Mouse (Mus musculus) liver, embryonic 11.5 days (tissue): ENCODE measurements at regions not wholly inside any gene's neighbourhood (a gene's known extent, or its start where the extent isn't known, plus 50 kb on each side); places are given as distances from the start of the nearest gene placed in this dataset.

Experiments used
- ATAC-seq: fragments of 200-750 bp; cut with Nextera tagmentation; replicated peaks from 2 replicates; pipeline ENCODE4 v1.8.0; 2017; ENCODE audit warnings: moderate number of reproducible peaks, mild to moderate bottlenecking, moderate TSS enrichment, moderate library complexity; ENCODE audit not compliant: low FRiP score
- DNase-seq: peaks from one replicate; pipeline ENCODE4 v3.0.0-alpha.2; 2017; ENCODE audit warnings: low spot score
- H3K27ac ChIP-seq: fragments of 300-500 bp; sonication (generic); 2 replicates; pipeline ENCODE4 v1.5.1; 2014; ENCODE audit warnings: mild to moderate bottlenecking, low read depth, low read length, control low read depth
- H3K27me3 ChIP-seq: fragments of 300-500 bp; sonication (generic); replicated peaks from 2 replicates; pipeline ENCODE4 v1.6.1; 2014; ENCODE audit warnings: low read length, mixed read lengths; ENCODE audit not compliant: control insufficient read depth, insufficient read depth
- H3K36me3 ChIP-seq: fragments of 300-500 bp; sonication (generic); 2 replicates; pipeline ENCODE4 v1.6.1; 2014; ENCODE audit warnings: mild to moderate bottlenecking, low read length, moderate library complexity, mixed read lengths; ENCODE audit not compliant: control insufficient read depth, insufficient read depth
- H3K4me1 ChIP-seq: fragments of 300-500 bp; sonication (generic); replicated peaks from 2 replicates; pipeline ENCODE4 v1.6.1; 2014; ENCODE audit warnings: low read length, mixed read lengths; ENCODE audit not compliant: control insufficient read depth, insufficient read depth
- H3K4me2 ChIP-seq: fragments of 300-500 bp; sonication (generic); 2 replicates; pipeline ENCODE4 v1.6.1; 2014; ENCODE audit warnings: mild to moderate bottlenecking, control low read depth, moderate library complexity
- H3K4me3 ChIP-seq: fragments of 300-500 bp; sonication (generic); 2 replicates; pipeline ENCODE4 v1.5.1; 2014; ENCODE audit warnings: low read depth, low read length, control low read depth
- H3K9ac ChIP-seq: fragments of 300-500 bp; sonication (generic); 2 replicates; pipeline ENCODE4 v1.6.1; 2014; ENCODE audit warnings: low read depth, low read length, control low read depth
- H3K9me3 ChIP-seq: fragments of 300-500 bp; sonication (generic); 2 replicates; pipeline ENCODE4 v1.6.1; 2016; ENCODE audit warnings: low read length, inconsistent platforms, mixed read lengths; ENCODE audit not compliant: control insufficient read depth
- WGBS: fragments of 180-500 bp; shearing (Covaris S2); extraction: QIAGEN DNeasy Blood & Tissue Kit; methylation state at CpG from one replicate; pipeline ENCODE4 v1.1.7; 2014; 5-methylcytosine and 5-hydroxymethylcytosine counted together

GRCm38 (mm10) chr4:106205200-106205599, 110.8 kb upstream of the Usp24 start:
- Histone ChIP-seq H3K4me3 (no peak overlapping the region), H3K36me3 (no peaks in the 10 kb centered on the region), H3K27me3 (no peaks in the 10 kb centered on the region), H3K9ac (no peak overlapping the region), H3K27ac (no peak overlapping the region), H3K4me1 (no peaks in the 10 kb centered on the region), H3K4me2 (no peak overlapping the region), H3K9me3 (no peaks in the 10 kb centered on the region)
- 78% methylated on average over 2 of the region's 2 CpGs for WGBS
- no peak for DNase-seq
- no peak for ATAC-seq

GRCm38 (mm10) chr4:106206023-106206422, 110.0 kb upstream of the Usp24 start:
- Histone ChIP-seq H3K27ac (no peak overlapping the region), H3K4me2 (no peak overlapping the region), H3K9ac (no peak overlapping the region), H3K9me3 (no peaks in the 10 kb centered on the region), H3K36me3 (no peaks in the 10 kb centered on the region), H3K27me3 (no peaks in the 10 kb centered on the region), H3K4me3 (no peak overlapping the region), H3K4me1 (no peaks in the 10 kb centered on the region)
- 66% methylated on average over 2 of the region's 2 CpGs for WGBS
- ATAC-seq = no peak
- no peak for DNase-seq

- Histone ChIP-seq H3K9ac (no peak overlapping the region), H3K4me3 (no peak overlapping the region), H3K27ac (no peak overlapping the region), H3K4me2 (no peak overlapping the region), H3K36me3 (no peaks in the 10 kb centered on the region), H3K27me3 (no peaks in the 10 kb centered on the region), H3K4me1 (no peaks in the 10 kb centered on the region), H3K9me3 (no peaks in the 10 kb centered on the region)
- no peak for DNase-seq
- ATAC-seq = no peak
- 76% methylated on average over 11 of the region's 11 CpGs for WGBS
Observed at GRCm38 (mm10) chr4:106209465-106209864, 106.5 kb upstream of the Usp24 start.

GRCm38 (mm10) chr4:106209975-106210374, 106.0 kb upstream of the Usp24 start:
- Histone ChIP-seq H3K4me1 (no peaks in the 10 kb centered on the region), H3K9ac (no peak overlapping the region), H3K27ac (no peak overlapping the region), H3K9me3 (no peaks in the 10 kb centered on the region), H3K36me3 (no peaks in the 10 kb centered on the region), H3K4me2 (no peak overlapping the region), H3K4me3 (no peak overlapping the region), H3K27me3 (no peaks in the 10 kb centered on the region)
- DNase-seq = no peak
- no peak; the same call in 1 of the 2 replicates for ATAC-seq
- WGBS = 81% methylated on average over 1 of the region's 1 CpGs

GRCm38 (mm10) chr4:106214170-106214569, 101.8 kb upstream of the Usp24 start:
- ATAC-seq (no peak), DNase-seq (no peak)
- no peaks in the 10 kb centered on the region for H3K9me3 ChIP-seq
- H3K36me3 ChIP-seq = no peaks in the 10 kb centered on the region
- 76% methylated on average over 5 of the region's 5 CpGs for WGBS
- H3K9ac ChIP-seq = no peak overlapping the region
- no peak overlapping the region for H3K27ac ChIP-seq
- no peak overlapping the region for H3K4me3 ChIP-seq
- no peaks in the 10 kb centered on the region for H3K27me3 ChIP-seq
- H3K4me1 ChIP-seq = no peaks in the 10 kb centered on the region
- no peak overlapping the region for H3K4me2 ChIP-seq

GRCm38 (mm10) chr4:106220621-106221020, 95.4 kb upstream of the Usp24 start:
- Histone ChIP-seq H3K36me3 (no peaks in the 10 kb centered on the region), H3K4me1 (no peaks in the 10 kb centered on the region), H3K27ac (no peak overlapping the region), H3K9ac (no peak overlapping the region), H3K9me3 (no peaks in the 10 kb centered on the region), H3K4me2 (no peak overlapping the region), H3K4me3 (no peak overlapping the region), H3K27me3 (no peaks in the 10 kb centered on the region)
- DNase-seq (no peak), ATAC-seq (no peak)
- 88% methylated on average over 9 of the region's 9 CpGs for WGBS

GRCm38 (mm10) chr4:106225184-106225862, 90.7 kb upstream of the Usp24 start:
- Histone ChIP-seq H3K4me2 (peak overlapping the region; percentile 42), H3K27me3 (no peaks in the 10 kb centered on the region), H3K9me3 (no peaks in the 10 kb centered on the region; the same call in 1 of the 2 replicates), H3K4me3 (no peak overlapping the region), H3K9ac (no peak overlapping the region), H3K4me1 (no peaks in the 10 kb centered on the region), H3K36me3 (no peaks in the 10 kb centered on the region), H3K27ac (no peak overlapping the region)
- ATAC-seq (no peak), DNase-seq (peak; percentile 55)
- WGBS = 42% methylated on average over 12 of the region's 12 CpGs

- no peak for DNase-seq
- Histone ChIP-seq H3K4me3 (no peak overlapping the region), H3K4me2 (no peak overlapping the region), H3K4me1 (peaks cover 7% of the 10 kb centered on the region), H3K36me3 (no peaks in the 10 kb centered on the region), H3K9me3 (no peaks in the 10 kb centered on the region; the same call in 1 of the 2 replicates), H3K27me3 (no peaks in the 10 kb centered on the region), H3K9ac (no peak overlapping the region), H3K27ac (no peak overlapping the region)
- ATAC-seq = no peak
- 76% methylated on average over 8 of the region's 8 CpGs for WGBS
Observed at GRCm38 (mm10) chr4:106227428-106227827, 88.6 kb upstream of the Usp24 start.

- Histone ChIP-seq H3K9me3 (no peaks in the 10 kb centered on the region; the same call in 1 of the 2 replicates), H3K4me1 (peaks cover 15% of the 10 kb centered on the region), H3K36me3 (no peaks in the 10 kb centered on the region), H3K4me2 (no peak overlapping the region), H3K9ac (no peak overlapping the region), H3K27ac (no peak overlapping the region), H3K4me3 (no peak overlapping the region), H3K27me3 (no peaks in the 10 kb centered on the region)
- DNase-seq (peak; percentile 57), ATAC-seq (0 out of 2 replicates have a peak, but pooled peaks have one; percentile 32)
- 40% methylated on average over 9 of the region's 9 CpGs for WGBS
Observed at GRCm38 (mm10) chr4:106228534-106228933, 87.5 kb upstream of the Usp24 start.
